Mouse (Mus musculus): ENCODE measurements at regions not wholly inside any gene's neighbourhood (a gene's known extent, or its start where the extent isn't known, plus 50 kb on each side); places are given as distances from the start of the nearest gene placed in this dataset.
A peak's percentile ranks its signal among the peaks of the same experiment; 100 is the strongest.

DNA sequence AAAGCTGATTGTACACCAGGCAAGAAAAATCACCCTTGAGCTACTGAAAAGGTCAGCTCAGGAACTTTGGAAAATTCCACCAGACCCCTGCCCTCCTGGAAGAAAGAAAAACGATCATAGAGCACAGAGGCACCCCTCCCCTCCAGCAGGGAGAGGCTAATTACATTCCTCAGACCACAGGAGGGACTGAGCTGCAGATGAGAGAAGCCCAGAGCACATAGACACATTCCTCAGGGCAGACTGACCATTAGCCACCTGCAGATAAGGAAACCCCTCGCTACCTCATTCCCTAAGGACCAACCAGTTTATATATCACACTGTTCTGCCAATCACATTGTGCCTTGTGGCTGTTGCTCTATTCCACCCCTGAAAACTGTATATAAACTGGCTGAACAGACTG lies 230.3 kb downstream of the Parp8 start:
- H3K27me3 ChIP-seq, result no peaks in the 10 kb centered on the region
- no peaks in the 10 kb centered on the region for H3K9me3 ChIP-seq (replicated peaks)
- H3K36me3 ChIP-seq, result no peaks in the 10 kb centered on the region
- no peak overlapping the region for H3K9ac ChIP-seq
- ATAC-seq (replicated peaks; ENCODE audit: insufficient number of reproducible peaks, insufficient read depth, low FRiP score, low read depth), result no peak
- no peak overlapping the region for H3K4me2 ChIP-seq
- 28% methylated on average over 2 of the region's 2 CpGs for WGBS
- no peak overlapping the region for H3K27ac ChIP-seq
- H3K4me1 ChIP-seq (replicated peaks), result no peaks in the 10 kb centered on the region
- no peak overlapping the region for H3K4me3 ChIP-seq

DNA sequence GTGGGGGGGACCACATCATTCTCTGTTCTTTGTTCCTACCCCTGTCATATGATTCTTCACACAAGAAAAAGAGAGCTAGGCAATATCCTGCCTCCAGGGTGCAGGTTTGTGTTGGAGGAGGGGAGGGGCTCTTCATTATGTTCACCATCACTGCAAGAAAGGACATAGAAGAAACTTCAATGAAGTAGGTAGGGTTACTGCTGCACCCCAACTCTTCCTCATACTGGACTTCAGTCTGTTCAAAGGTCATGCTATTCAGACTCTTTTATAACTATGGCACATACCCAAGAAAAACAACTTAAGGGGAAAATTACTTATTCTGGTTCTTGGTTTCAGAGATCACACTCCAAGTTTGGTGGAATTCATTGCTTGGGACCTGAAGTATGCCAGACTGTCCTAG lies 243.7 kb downstream of the Parp8 start:
- H3K36me3 ChIP-seq, result no peaks in the 10 kb centered on the region
- H3K9ac ChIP-seq, result no peak overlapping the region
- H3K9me3 ChIP-seq (replicated peaks), result no peaks in the 10 kb centered on the region
- no peak overlapping the region for H3K4me3 ChIP-seq
- H3K4me2 ChIP-seq, result no peak overlapping the region
- no peak for ATAC-seq (replicated peaks; ENCODE audit: insufficient number of reproducible peaks, insufficient read depth, low FRiP score, low read depth)
- no peaks in the 10 kb centered on the region for H3K4me1 ChIP-seq (replicated peaks)
- H3K27me3 ChIP-seq, result no peaks in the 10 kb centered on the region
- no peak overlapping the region for H3K27ac ChIP-seq

DNA sequence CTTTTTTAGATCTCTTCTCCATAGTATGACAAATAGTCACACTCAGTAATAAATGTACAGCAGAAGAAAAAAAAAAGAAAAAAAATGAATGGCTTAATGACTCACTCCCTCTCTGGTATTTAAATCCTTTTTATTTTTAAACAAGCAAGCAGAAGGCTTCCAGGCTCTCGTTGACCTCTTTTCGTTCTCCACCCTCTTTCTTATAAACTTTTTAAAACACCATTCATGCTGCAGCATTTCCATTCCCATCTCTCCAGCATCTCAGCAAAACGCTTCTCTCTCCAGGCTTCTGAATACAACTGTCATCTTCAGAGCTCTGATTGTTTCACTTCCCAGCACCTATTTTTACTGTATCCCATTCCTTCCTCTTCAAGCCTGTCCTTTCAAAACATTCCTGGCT lies 259.8 kb downstream of the Parp8 start:
- Histone ChIP-seq H3K4me3 (no peak overlapping the region), H3K36me3 (no peaks in the 10 kb centered on the region), H3K27ac (no peak overlapping the region), H3K9me3 (replicated peaks) (no peaks in the 10 kb centered on the region), H3K27me3 (no peaks in the 10 kb centered on the region), H3K4me1 (replicated peaks) (no peaks in the 10 kb centered on the region), H3K4me2 (no peak overlapping the region), H3K9ac (no peak overlapping the region)
- no peak for ATAC-seq (replicated peaks; ENCODE audit: insufficient number of reproducible peaks, insufficient read depth, low FRiP score, low read depth)
- WGBS, result 68% methylated on average over 3 of the region's 3 CpGs

DNA sequence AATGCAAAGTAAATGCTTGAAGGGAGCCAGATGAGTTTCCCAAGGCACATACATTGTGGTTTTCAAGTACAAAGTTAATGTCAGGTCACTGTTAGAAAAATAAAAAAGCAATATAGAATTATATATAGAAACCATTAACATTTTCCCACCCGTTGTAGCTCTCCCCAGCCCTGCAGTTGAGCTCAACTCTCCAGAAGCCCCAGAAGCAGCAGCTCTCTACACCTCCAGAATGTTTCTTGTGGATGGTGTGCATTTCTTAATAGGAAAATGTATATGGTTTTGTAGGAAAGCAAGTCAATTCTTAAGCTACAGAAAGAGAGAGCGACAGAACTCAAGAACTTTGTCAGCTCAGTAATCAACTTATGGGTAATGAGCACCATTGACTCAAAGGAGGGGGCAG lies 265.4 kb downstream of the Parp8 start:
- WGBS, result 77% methylated on average over 2 of the region's 2 CpGs
- ATAC-seq (replicated peaks; ENCODE audit: insufficient number of reproducible peaks, insufficient read depth, low FRiP score, low read depth), result no peak
- no peaks in the 10 kb centered on the region for H3K9me3 ChIP-seq (replicated peaks)

DNA sequence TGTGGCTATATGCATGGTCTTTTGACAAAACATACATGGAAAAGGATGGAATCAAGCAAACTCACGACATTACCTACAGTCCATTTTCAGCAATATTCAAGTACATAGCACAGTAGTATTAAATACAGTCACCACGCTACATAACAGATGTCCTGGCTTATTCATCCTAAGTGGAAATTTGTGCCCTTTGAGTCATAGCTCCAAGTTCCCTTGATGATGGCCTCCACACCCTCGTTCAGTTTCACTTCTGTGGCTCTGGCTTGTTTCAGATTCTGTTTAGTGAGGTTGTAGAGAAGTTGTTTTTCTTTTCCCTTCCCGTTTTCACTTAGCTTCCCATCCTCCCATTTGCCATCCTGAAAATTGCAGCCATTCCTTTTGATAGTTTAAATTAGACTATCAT lies 284.5 kb downstream of the Parp8 start:
- no peaks in the 10 kb centered on the region for H3K36me3 ChIP-seq
- no peak overlapping the region for H3K9ac ChIP-seq
- 66% methylated on average over 4 of the region's 4 CpGs for WGBS
- no peak for ATAC-seq (replicated peaks; ENCODE audit: insufficient number of reproducible peaks, insufficient read depth, low FRiP score, low read depth)
- H3K4me3 ChIP-seq, result no peak overlapping the region
- no peak overlapping the region for H3K4me2 ChIP-seq
- no peaks in the 10 kb centered on the region for H3K27me3 ChIP-seq
- H3K27ac ChIP-seq, result no peak overlapping the region
- no peaks in the 10 kb centered on the region for H3K9me3 ChIP-seq (replicated peaks)
- no peaks in the 10 kb centered on the region for H3K4me1 ChIP-seq (replicated peaks)

More for the DNA sequence above, 265.4 kb downstream of the Parp8 start:
- H3K27ac ChIP-seq, result no peak overlapping the region
- H3K36me3 ChIP-seq, result no peaks in the 10 kb centered on the region
- H3K27me3 ChIP-seq, result no peaks in the 10 kb centered on the region
- H3K4me1 ChIP-seq (replicated peaks), result no peaks in the 10 kb centered on the region; the same call in 1 of the 2 replicates
- no peak overlapping the region for H3K9ac ChIP-seq
- no peak overlapping the region for H3K4me3 ChIP-seq
- no peak overlapping the region for H3K4me2 ChIP-seq

DNA sequence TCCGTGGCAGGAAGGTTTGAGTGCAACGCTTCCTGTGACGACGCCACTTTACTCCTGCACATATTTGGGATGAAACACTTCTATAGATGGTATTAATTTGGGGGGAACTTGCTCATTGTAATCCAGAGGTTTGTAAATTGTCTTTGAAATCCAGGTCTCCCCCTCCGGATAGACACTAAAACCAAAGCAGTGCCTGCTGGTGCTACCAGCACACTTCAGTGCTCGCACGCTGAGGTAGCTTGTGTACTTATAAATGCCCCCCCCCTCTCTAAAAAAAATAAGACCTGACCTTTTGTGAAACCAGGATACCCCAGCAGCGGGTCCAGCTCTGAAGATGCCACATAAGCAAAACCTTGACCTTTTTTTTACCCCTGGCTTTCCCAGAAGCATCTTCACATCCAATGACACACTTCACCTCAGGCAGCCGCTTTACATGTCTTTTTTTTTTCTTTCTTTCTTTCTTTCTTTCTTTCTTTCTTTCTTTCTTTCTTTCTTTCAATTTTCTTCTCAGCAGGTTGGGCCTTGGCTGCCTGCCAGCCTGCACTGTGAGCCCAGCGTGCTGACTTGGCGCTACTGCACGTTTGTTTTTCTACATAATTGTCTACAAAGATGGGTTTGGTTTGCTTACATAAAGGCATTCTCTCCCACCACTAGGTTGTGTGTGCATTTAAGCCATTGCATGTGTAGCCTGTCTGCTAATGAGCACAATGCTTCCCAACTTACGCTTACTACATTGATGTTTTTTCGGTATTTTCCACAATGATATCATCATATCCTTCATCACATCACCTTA lies 301.8 kb downstream of the Parp8 start:
- no peak for ATAC-seq (replicated peaks; ENCODE audit: insufficient number of reproducible peaks, insufficient read depth, low FRiP score, low read depth)
- WGBS, result 73% methylated on average over 14 of the region's 14 CpGs
- H3K4me3 ChIP-seq, result no peak overlapping the region
- no peak overlapping the region for H3K27ac ChIP-seq
- no peaks in the 10 kb centered on the region for H3K4me1 ChIP-seq (replicated peaks)
- no peaks in the 10 kb centered on the region for H3K27me3 ChIP-seq
- H3K9ac ChIP-seq, result no peak overlapping the region
- no peak overlapping the region for H3K4me2 ChIP-seq
- no peaks in the 10 kb centered on the region for H3K36me3 ChIP-seq
- no peaks in the 10 kb centered on the region for H3K9me3 ChIP-seq (replicated peaks)

DNA sequence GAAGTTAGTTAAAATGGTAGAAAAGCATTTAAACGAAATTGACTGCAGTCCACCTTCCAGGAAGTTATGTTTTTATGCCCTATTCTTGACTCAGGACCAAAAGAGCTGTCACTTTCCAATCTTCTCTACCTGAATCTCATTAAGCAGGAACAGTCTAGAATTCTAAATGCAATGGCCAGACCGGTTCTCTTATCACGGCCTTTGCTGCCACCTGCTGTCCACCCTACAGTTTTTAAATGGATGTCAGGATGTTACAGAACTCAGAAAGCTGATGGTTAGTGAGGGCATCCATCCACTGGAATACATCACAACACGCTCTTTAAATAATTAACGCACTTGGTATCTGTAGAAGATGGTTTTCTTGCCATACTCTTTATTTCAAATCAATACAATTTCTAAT lies 310.5 kb downstream of the Parp8 start:
- H3K4me2 ChIP-seq, result no peak overlapping the region
- H3K4me1 ChIP-seq (replicated peaks), result peaks cover 10% of the 10 kb centered on the region
- no peak for ATAC-seq (replicated peaks; ENCODE audit: insufficient number of reproducible peaks, insufficient read depth, low FRiP score, low read depth)
- 12% methylated on average over 5 of the region's 5 CpGs for WGBS
- H3K9me3 ChIP-seq (replicated peaks), result no peaks in the 10 kb centered on the region
- no peak overlapping the region for H3K9ac ChIP-seq
- H3K27ac ChIP-seq, result no peak overlapping the region
- peaks cover 39% of the 10 kb centered on the region for H3K27me3 ChIP-seq
- no peak overlapping the region for H3K4me3 ChIP-seq
- H3K36me3 ChIP-seq, result no peaks in the 10 kb centered on the region

DNA sequence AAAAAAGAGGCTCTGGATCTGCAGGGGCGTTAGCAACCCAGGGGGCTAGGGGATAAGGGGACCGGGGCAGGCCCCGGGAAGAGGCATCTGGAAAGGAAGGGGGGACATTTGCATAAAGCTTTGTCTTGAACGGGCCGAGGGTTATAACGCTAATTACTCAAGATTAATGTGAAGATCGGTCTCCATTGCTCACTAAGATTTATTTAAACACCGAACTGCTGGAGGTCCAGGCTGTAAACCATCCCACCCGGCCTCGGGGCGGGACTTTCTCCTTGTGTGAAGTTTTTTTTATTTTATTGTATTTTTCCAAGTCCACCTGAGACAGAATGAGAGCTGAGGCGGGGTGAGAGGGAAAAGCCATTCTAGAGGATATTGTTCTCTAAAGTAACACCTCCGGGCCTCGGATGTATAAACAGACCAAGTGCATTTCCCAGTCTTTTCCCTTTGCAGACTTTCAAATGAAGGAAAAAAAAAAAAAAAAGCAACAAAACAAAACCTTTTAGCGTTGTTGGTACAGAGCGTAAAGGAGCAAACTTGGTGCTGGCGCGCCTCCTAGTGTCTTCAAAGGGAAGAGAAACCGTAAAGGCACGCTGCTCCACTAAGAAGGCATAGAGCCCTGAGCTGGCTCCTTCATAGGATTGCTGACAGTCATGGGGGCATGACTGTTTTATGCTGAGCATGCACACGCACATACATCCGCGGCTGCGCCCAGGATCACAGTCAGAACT lies 313.3 kb downstream of the Parp8 start:
- H3K4me2 ChIP-seq, result peak overlapping the region; percentile 82
- peaks cover 16% of the 10 kb centered on the region for H3K4me1 ChIP-seq (replicated peaks)
- no peaks in the 10 kb centered on the region for H3K9me3 ChIP-seq (replicated peaks)
- no peaks in the 10 kb centered on the region for H3K36me3 ChIP-seq
- peak; percentile 71 for ATAC-seq (replicated peaks; ENCODE audit: insufficient number of reproducible peaks, insufficient read depth, low FRiP score, low read depth)
- H3K4me3 ChIP-seq, result peak overlapping the region; percentile 53
- peaks cover 64% of the 10 kb centered on the region for H3K27me3 ChIP-seq
- peak overlapping the region; percentile 33 for H3K9ac ChIP-seq
- no peak overlapping the region for H3K27ac ChIP-seq
- under 1% methylated on average over 24 of the region's 24 CpGs for WGBS

DNA sequence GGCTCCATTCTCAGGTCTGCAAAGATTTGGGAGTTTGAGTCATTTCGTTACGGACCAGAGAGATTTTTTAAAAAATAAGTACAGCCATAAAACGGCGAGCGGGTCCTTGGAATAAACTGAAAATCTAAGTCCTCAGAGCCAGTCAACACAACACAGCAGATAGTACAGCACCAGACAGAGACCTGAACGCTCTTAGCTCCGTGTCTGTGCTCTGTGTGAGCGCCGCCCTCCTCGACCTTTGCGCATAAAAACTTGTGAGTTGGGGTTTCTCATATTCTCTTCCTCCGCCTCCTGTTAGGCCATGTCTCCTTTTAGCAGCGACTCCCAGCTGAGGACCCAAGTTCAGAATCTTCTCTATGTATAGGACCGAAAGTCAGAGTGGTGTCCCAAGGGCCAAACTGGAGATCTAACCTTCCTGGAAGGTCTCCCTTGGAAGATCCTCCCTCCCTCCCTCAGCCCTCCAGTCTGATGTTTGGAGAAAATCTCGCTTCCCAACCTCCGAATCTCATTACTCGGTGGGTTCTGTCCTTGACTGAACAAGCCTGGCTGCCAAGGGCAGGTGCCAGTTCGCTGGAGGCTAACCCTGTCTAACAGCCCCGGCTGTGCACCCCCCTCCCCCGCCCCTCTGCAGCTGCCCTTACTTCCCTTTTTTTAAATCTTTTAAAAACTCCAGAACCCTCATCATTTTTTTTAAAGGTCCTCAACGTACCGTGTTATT lies 314.0 kb downstream of the Parp8 start:
- H3K27ac ChIP-seq, result no peak overlapping the region
- peak overlapping the region; percentile 53 for H3K4me3 ChIP-seq
- peak overlapping the region; percentile 33 for H3K9ac ChIP-seq
- no peaks in the 10 kb centered on the region for H3K9me3 ChIP-seq (replicated peaks)
- H3K4me2 ChIP-seq, result peak overlapping the region; percentile 82
- 4% methylated on average over 22 of the region's 22 CpGs for WGBS
- peaks cover 69% of the 10 kb centered on the region for H3K27me3 ChIP-seq
- ATAC-seq (replicated peaks; ENCODE audit: insufficient number of reproducible peaks, insufficient read depth, low FRiP score, low read depth), result no peak
- H3K4me1 ChIP-seq (replicated peaks), result peaks cover 16% of the 10 kb centered on the region
- H3K36me3 ChIP-seq, result no peaks in the 10 kb centered on the region

DNA sequence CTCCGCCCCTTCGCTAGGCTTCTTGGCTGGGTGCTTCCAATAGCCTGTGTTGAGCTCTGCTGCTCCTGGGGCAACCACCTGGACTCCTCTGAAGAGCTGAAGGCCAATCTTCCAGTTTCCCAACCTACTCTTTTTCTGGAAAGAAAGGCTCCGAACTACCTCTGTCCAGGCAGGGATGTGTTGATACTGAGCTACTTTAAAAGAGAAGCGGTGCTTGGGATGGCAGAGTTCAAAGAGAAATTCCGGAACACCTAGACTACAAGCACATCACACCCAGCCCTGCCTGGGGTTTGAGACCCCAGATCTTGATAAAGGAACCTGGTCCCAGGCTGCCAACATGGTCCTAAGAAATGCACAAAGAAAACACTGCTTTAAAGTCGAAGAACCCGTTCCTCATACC lies 315.7 kb downstream of the Parp8 start:
- Histone ChIP-seq H3K9ac (no peak overlapping the region), H3K9me3 (replicated peaks) (no peaks in the 10 kb centered on the region), H3K27me3 (peaks cover 82% of the 10 kb centered on the region), H3K27ac (no peak overlapping the region), H3K36me3 (no peaks in the 10 kb centered on the region), H3K4me3 (no peak overlapping the region), H3K4me1 (replicated peaks) (peaks cover 23% of the 10 kb centered on the region), H3K4me2 (no peak overlapping the region)
- WGBS, result 36% methylated on average over 7 of the region's 7 CpGs
- no peak for ATAC-seq (replicated peaks; ENCODE audit: insufficient number of reproducible peaks, insufficient read depth, low FRiP score, low read depth)

DNA sequence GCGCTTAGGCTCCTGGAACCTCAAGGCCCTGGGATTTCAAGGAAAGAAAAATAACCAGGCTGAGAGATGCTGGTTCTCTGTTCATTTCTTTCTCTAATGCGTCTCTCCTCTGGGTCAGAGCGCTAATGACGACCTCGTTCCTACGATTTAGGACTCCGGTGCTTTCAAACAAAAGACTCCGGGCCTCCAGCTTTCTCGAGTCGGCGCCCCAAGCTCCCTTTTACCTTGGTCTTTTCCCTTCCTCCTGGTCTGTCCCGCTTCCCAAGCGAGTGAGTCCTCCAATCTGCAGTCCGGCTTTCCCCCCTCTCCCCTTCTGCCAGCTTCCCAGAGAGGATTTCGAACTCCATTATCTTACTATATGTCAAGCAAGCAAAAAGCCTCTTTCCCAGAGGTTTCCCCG lies 316.5 kb downstream of the Parp8 start:
- Histone ChIP-seq H3K27ac (no peak overlapping the region), H3K9me3 (replicated peaks) (no peaks in the 10 kb centered on the region), H3K36me3 (no peaks in the 10 kb centered on the region), H3K9ac (no peak overlapping the region), H3K4me2 (peak overlapping the region; percentile 44), H3K27me3 (peaks cover 84% of the 10 kb centered on the region), H3K4me1 (replicated peaks) (peaks cover 23% of the 10 kb centered on the region), H3K4me3 (peak overlapping the region; percentile 26)
- no peak for ATAC-seq (replicated peaks; ENCODE audit: insufficient number of reproducible peaks, insufficient read depth, low FRiP score, low read depth)
- WGBS, result 3% methylated on average over 16 of the region's 16 CpGs

All from heart, embryonic 15.5 days (tissue).